Mouse (Mus musculus) right cerebral cortex, postnatal 4 days (tissue): ENCODE results near the gene Ppp1r36.
"Not testable (repeated sequence)": the region's sequence is repeated elsewhere in the genome, so short reads cannot be mapped to it uniquely, and the experiment has no call there.

Experiments
- DNase-seq: peaks from one replicate; pipeline ENCODE4 v3.0.0-alpha.2; 2022

The Ppp1r36 gene

GRCm38 (mm10) chr12:76401674-76402073 lies 15.7 kb upstream of the Ppp1r36 start:
- no peak for DNase-seq

DNA sequence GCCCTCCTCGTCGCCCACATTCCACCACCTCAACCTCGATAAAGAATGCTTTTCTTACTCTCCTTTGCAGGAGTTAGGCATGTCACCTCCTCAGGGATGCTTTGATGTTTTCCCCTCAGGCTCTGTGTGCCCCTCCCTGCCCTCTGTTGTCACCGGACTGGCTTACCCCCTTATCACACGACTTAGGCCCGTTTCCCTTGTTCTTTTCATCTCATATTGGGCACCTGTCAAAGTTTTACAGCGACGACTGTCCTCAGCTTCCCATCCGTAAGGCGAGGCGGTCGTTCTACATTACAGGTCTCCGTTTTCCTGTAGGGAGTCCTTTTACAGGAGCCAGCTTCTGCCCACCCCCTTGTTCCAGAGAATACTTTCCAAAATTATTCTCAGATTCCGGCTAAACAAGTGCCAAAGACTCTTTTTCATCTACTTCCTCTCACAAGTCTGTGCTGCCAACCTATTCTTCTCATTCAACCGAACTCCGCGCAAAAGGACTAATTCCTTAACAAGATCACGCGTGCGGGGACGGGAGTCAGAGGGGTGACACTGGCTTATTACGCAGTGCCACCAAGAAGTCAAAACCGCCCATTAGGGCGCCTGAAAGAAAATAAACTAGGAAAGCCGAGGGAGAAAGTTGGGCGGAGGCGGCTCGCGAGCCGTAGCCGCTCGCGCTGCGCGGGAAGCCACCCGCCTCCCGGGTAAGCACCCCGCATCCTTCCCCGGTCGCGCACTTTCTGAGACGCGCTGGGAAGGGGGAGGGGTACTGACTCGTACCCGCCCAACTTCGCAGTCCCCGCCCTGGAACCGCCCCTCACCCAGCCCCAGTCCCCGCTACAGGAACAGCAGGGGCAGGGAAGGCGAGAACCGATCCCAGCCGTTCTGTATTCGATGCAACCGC lies 14.1 kb upstream of the Ppp1r36 start:
- no peak for DNase-seq

- DNase-seq = peak; percentile 99
Measured at GRCm38 (mm10) chr12:76403886-76404537, 13.3 kb upstream of the Ppp1r36 start, which contains the start of gene Hspa2. Gene Hspa2 (plus strand): TSS chr12:76404176.

- peak; percentile 18 for DNase-seq
Measured at GRCm38 (mm10) chr12:76404836-76405182, 12.5 kb upstream of the Ppp1r36 start.

- peak; percentile 36 for DNase-seq
Measured at GRCm38 (mm10) chr12:76405183-76405970, 12.0 kb upstream of the Ppp1r36 start.

GRCm38 (mm10) chr12:76405971-76406370 lies 11.4 kb upstream of the Ppp1r36 start:
- no peak for DNase-seq

GRCm38 (mm10) chr12:76407184-76407583 lies 10.2 kb upstream of the Ppp1r36 start:
- DNase-seq = no peak

- DNase-seq = no peak
Measured at GRCm38 (mm10) chr12:76409166-76409565, 8.2 kb upstream of the Ppp1r36 start.

DNA sequence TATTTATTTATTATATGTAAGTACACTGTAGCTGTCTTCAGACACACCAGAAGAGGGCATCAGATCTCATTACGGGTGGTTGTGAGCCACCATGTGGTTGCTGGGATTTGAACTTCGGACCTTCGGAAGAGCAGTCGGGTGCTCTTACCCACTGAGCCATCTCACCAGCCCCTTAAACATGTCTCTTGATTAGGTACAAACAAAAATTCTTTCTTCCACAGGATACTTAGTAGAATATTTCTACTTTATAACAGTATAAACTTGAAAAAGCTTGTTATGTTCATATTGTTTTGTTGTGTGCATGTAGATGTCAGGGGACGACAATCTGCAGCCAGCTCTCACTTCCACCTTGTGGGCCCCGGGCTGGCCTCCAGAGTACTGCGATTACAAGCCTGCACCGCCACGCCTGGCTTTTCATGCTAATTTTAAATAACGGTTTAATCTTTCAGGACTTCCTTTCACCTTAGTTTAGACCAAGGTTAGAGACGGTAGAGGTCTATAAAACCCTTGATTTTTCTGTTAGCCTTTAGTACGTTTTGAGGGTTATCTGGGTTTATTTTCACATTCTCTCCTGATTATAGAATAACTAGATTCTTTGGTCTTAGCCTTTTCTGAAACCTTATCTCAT lies 1.8 kb upstream of the Ppp1r36 start:
- no peak for DNase-seq

DNA sequence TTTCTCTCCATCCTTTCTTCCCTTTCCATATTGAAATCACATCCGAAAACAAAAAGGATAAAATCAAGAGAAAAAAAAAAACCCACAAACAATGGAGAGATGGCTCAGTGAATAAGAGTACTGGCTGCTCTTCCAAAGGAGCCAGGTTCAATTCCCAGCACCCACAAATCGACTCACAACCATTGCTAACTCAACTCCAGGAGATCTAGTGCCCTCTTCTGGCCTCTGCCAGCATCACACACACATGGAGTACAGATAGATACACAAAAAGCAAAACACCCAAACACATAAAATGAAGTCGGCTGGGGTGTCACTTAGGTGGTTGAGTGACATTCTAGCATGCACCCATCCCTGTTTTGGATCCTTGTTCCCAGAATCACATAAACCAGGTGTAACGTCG lies 1.0 kb downstream of the Ppp1r36 start:
- DNase-seq = no peak

GRCm38 (mm10) chr12:76425256-76425655 lies 7.9 kb downstream of the Ppp1r36 start:
- DNase-seq = no peak

- DNase-seq = no peak
Measured at GRCm38 (mm10) chr12:76427546-76427945, 10.2 kb downstream of the Ppp1r36 start.

DNA sequence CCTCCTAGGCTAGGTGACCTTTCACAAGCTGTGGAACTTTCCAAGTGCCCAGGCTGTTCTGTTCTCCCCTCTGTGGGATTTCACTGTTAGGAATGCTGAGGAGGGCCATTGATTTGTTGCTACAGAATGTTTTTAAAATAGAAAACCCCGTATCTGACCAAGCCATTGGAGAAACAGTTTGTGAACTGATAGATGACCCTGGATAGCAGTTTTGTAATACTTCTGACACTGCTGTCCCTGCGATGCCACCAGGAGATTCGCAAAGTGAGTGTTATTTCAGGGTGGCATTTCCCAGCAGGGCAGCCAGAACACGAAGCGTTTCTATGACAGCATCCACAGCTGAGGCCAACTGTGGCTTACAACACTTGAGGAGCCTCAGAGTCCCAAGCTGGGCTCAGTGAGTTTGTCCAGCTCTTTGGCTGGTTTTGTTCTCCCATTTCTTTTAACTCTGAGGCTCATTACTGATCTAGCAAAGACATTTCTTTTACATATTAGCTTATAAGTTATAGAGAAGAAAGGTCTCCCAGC lies 13.6 kb downstream of the Ppp1r36 start:
- peak; percentile 7 for DNase-seq

DNA sequence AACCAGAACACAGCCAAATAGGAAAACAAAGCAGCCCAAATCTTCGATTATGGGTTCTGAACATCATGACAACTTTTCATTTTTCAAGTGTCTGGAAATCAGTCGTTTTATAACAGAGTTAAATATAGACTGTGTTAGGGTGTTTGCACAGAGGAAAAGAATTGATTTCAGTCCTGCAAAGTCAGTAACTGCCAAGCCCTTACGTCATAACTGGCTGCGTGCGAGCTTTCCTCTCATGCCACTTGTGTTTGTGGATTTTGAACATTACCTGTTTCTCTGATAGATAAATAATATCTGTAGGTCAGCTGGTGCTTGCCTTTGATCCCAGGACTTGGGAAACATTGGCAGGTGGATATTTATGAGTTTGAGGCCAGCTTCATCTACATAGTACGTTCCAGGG lies 14.1 kb downstream of the Ppp1r36 start:
- DNase-seq = no peak

GRCm38 (mm10) chr12:76434111-76434510 lies 16.8 kb downstream of the Ppp1r36 start:
- no peak for DNase-seq

- no peak for DNase-seq
Measured at GRCm38 (mm10) chr12:76435084-76435483, 17.7 kb downstream of the Ppp1r36 start.

DNA sequence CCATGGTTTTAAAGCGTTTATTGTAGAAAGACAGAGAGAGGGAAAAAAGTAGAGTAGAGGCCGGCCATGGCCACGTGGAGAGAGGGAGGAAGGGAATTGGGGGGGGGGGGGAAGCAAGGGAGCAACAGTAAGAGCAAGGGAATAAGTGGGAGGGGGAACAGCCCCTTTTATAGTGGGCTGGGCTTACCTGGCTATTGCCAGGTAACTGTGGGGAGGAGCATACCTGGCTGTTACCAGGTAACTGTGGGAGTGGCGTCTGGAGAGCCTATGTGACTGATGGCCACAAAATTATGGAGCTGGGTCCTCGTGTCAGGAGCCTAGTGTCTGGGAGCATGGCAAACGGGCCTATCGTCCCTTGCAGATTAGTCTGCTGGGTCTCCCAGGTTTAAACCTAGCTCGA lies 18.2 kb downstream of the Ppp1r36 start:
- no peak for DNase-seq

GRCm38 (mm10) chr12:76443488-76443887 lies 26.1 kb downstream of the Ppp1r36 start:
- DNase-seq = not testable (repeated sequence)

DNA sequence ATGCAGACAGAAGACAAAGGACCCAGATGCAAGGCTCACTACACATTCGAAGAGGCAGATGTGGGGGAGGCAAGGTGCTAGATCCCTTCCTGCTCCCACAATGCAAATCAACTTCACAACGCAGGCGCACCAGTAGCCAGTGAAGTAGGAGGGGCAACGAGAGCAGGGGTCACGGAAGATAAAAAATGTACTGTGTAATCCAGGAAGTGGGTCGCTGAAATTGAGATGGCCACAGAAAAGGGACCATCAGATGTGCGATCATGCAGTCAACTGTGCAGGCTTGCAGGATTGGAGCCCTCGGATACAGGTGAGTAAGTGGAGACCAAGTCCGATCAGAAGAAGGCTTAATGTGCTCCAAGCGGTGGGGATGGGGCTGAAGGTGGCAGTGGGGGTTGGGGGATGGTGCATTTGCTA lies 27.0 kb downstream of the Ppp1r36 start:
- no peak for DNase-seq

GRCm38 (mm10) chr12:76444862-76445261 lies 27.5 kb downstream of the Ppp1r36 start:
- DNase-seq = no peak

GRCm38 (mm10) chr12:76446201-76446600 lies 28.9 kb downstream of the Ppp1r36 start:
- DNase-seq = no peak

- DNase-seq = no peak
Measured at GRCm38 (mm10) chr12:76448127-76448526, 30.8 kb downstream of the Ppp1r36 start.

- DNase-seq = no peak
Measured at GRCm38 (mm10) chr12:76452203-76452602, 34.9 kb downstream of the Ppp1r36 start.
